Mouse (Mus musculus): ENCODE data around the gene Usp11. TPM values are rescaled to one million over a fixed set of nuclear protein-coding genes. Genes with fewer than 3 reads are reported as not detected.

Gene Usp11
- polyA plus RNA-seq (2015; fragmentation: Nextera tagmentation; extraction: Ambion mirVana) = 93.8 and 98.4 TPM in 2 replicates

- no peaks in the 10 kb centered on the region for H3K27me3 ChIP-seq
- peak within 1 kb of the TSS; percentile 49 for H3K4me2 ChIP-seq
- no peaks in the 10 kb centered on the region for H3K4me1 ChIP-seq (replicated peaks)
- H3K27ac ChIP-seq = peak within 1 kb of the TSS; percentile 93
- H3K4me3 ChIP-seq = peak within 1 kb of the TSS; percentile 62
- 16% methylated on average over 32 of the region's 32 CpGs for WGBS
- H3K9me3 ChIP-seq = no peaks in the 10 kb centered on the region
- ATAC-seq (ENCODE audit: low FRiP score) = peak; percentile 81
- peak within 1 kb of the TSS; percentile 80 for H3K9ac ChIP-seq
- H3K36me3 ChIP-seq = peaks cover 8% of the 10 kb centered on the region
Measured at GRCm38 (mm10) chrX:20703741-20704290, at the start of gene Usp11. TSS of gene Usp11 (plus strand) at chrX:20703906.

- H3K9ac ChIP-seq = no peak overlapping the region
- H3K4me1 ChIP-seq (replicated peaks) = 0 out of 2 replicates have a peak, but pooled peaks cover 5% of the 10 kb centered on the region
- peak overlapping the region; percentile 65 for H3K4me2 ChIP-seq
- H3K36me3 ChIP-seq = no peaks in the 10 kb centered on the region
- no peaks in the 10 kb centered on the region for H3K27me3 ChIP-seq
- H3K9me3 ChIP-seq = no peaks in the 10 kb centered on the region
- WGBS = 39% methylated on average over 5 of the region's 5 CpGs
- H3K27ac ChIP-seq = no peak overlapping the region
- peak overlapping the region; percentile 45 for H3K4me3 ChIP-seq
- ATAC-seq (ENCODE audit: low FRiP score) = no peak
Measured at GRCm38 (mm10) chrX:20657593-20657992, 46.1 kb upstream of the Usp11 start.

- no peak within 1 kb of the TSS for H3K27ac ChIP-seq
- H3K4me2 ChIP-seq = peak within 1 kb of the TSS; percentile 65
- 17% methylated on average over 27 of the region's 27 CpGs for WGBS
- H3K9me3 ChIP-seq = no peaks in the 10 kb centered on the region
- no peaks in the 10 kb centered on the region for H3K36me3 ChIP-seq
- H3K27me3 ChIP-seq = no peaks in the 10 kb centered on the region
- 0 out of 2 replicates have a peak, but pooled peaks cover 5% of the 10 kb centered on the region for H3K4me1 ChIP-seq (replicated peaks)
- H3K9ac ChIP-seq = peak within 1 kb of the TSS; percentile 60
- peak within 1 kb of the TSS; percentile 45 for H3K4me3 ChIP-seq
- ATAC-seq (ENCODE audit: low FRiP score) = peak; percentile 87
Measured at GRCm38 (mm10) chrX:20658026-20658652, 45.6 kb upstream of the Usp11 start, which contains the start of gene Uba1. TSS of gene Uba1 (plus strand) at chrX:20658326.

- H3K27me3 ChIP-seq = no peaks in the 10 kb centered on the region
Measured at GRCm38 (mm10) chrX:20658891-20659406, 44.8 kb upstream of the Usp11 start.

GRCm38 (mm10) chrX:20662317-20662715 lies 41.4 kb upstream of the Usp11 start:
- H3K4me3 ChIP-seq = peak overlapping the region; percentile 60
- no peak overlapping the region for H3K9ac ChIP-seq
- no peaks in the 10 kb centered on the region for H3K9me3 ChIP-seq
- peak; percentile 62 for ATAC-seq (ENCODE audit: low FRiP score)
- no peaks in the 10 kb centered on the region for H3K27me3 ChIP-seq
- peaks cover 8% of the 10 kb centered on the region for H3K36me3 ChIP-seq
- peak overlapping the region; percentile 93 for H3K27ac ChIP-seq
- WGBS = 17% methylated on average over 5 of the region's 5 CpGs
- peaks cover 32% of the 10 kb centered on the region for H3K4me1 ChIP-seq (replicated peaks)
- H3K4me2 ChIP-seq = peak overlapping the region; percentile 30; the same call in 1 of the 2 replicates

More at GRCm38 (mm10) chrX:20658891-20659406, 44.8 kb upstream of the Usp11 start:
- Histone ChIP-seq H3K9ac (peak overlapping the region; percentile 60), H3K9me3 (no peaks in the 10 kb centered on the region), H3K4me3 (peak overlapping the region; percentile 45), H3K36me3 (no peaks in the 10 kb centered on the region), H3K27ac (no peak overlapping the region), H3K4me1 (replicated peaks) (0 out of 2 replicates have a peak, but pooled peaks cover 5% of the 10 kb centered on the region), H3K4me2 (peak overlapping the region; percentile 65)
- ATAC-seq (ENCODE audit: low FRiP score) = no peak
- 14% methylated on average over 24 of the region's 24 CpGs for WGBS

GRCm38 (mm10) chrX:20662716-20663443 lies 40.8 kb upstream of the Usp11 start:
- peak; percentile 88 for ATAC-seq (ENCODE audit: low FRiP score)
- no peaks in the 10 kb centered on the region for H3K9me3 ChIP-seq
- WGBS = 21% methylated on average over 22 of the region's 28 CpGs
- H3K27me3 ChIP-seq = no peaks in the 10 kb centered on the region
- peak overlapping the region; percentile 93 for H3K27ac ChIP-seq
- H3K4me2 ChIP-seq = peak overlapping the region; percentile 62
- H3K4me1 ChIP-seq (replicated peaks) = peaks cover 34% of the 10 kb centered on the region
- H3K4me3 ChIP-seq = peak overlapping the region; percentile 60
- peak overlapping the region; percentile 85 for H3K9ac ChIP-seq
- H3K36me3 ChIP-seq = peaks cover 13% of the 10 kb centered on the region

GRCm38 (mm10) chrX:20663444-20663790 lies 40.3 kb upstream of the Usp11 start:
- H3K27me3 ChIP-seq = no peaks in the 10 kb centered on the region
- no peaks in the 10 kb centered on the region for H3K9me3 ChIP-seq
- H3K27ac ChIP-seq = peak overlapping the region; percentile 93
- peak overlapping the region; percentile 60 for H3K4me3 ChIP-seq
- peaks cover 18% of the 10 kb centered on the region for H3K36me3 ChIP-seq
- no peak for ATAC-seq (ENCODE audit: low FRiP score)
- H3K4me2 ChIP-seq = peak overlapping the region; percentile 62
- WGBS = 14% methylated on average over 9 of the region's 9 CpGs
- H3K9ac ChIP-seq = peak overlapping the region; percentile 85
- peaks cover 34% of the 10 kb centered on the region for H3K4me1 ChIP-seq (replicated peaks)

- peaks cover 27% of the 10 kb centered on the region for H3K4me1 ChIP-seq (replicated peaks)
- peak within 1 kb of the TSS; percentile 63 for H3K4me3 ChIP-seq
- H3K36me3 ChIP-seq = peaks cover 17% of the 10 kb centered on the region
- peak; percentile 94 for ATAC-seq (ENCODE audit: low FRiP score)
- H3K27me3 ChIP-seq = no peaks in the 10 kb centered on the region
- WGBS = 19% methylated on average over 16 of the region's 16 CpGs
- peak within 1 kb of the TSS; percentile 66 for H3K4me2 ChIP-seq
- no peaks in the 10 kb centered on the region for H3K9me3 ChIP-seq
- H3K27ac ChIP-seq = peak within 1 kb of the TSS; percentile 96
- H3K9ac ChIP-seq = peak within 1 kb of the TSS; percentile 84
Measured at GRCm38 (mm10) chrX:20687519-20688067, 16.1 kb upstream of the Usp11 start, which contains the start of gene Cdk16. TSS of gene Cdk16 (plus strand) at chrX:20687954.

GRCm38 (mm10) chrX:20688068-20688547 lies 15.6 kb upstream of the Usp11 start:
- peaks cover 16% of the 10 kb centered on the region for H3K36me3 ChIP-seq
- H3K4me1 ChIP-seq (replicated peaks) = peaks cover 27% of the 10 kb centered on the region
- no peaks in the 10 kb centered on the region for H3K9me3 ChIP-seq
- H3K4me2 ChIP-seq = peak overlapping the region; percentile 66
- 27% methylated on average over 33 of the region's 33 CpGs for WGBS
- ATAC-seq (ENCODE audit: low FRiP score) = peak; percentile 94
- H3K4me3 ChIP-seq = peak overlapping the region; percentile 63
- peak overlapping the region; percentile 96 for H3K27ac ChIP-seq
- peak overlapping the region; percentile 84 for H3K9ac ChIP-seq
- no peaks in the 10 kb centered on the region for H3K27me3 ChIP-seq

GRCm38 (mm10) chrX:20688615-20689014 lies 15.1 kb upstream of the Usp11 start:
- Histone ChIP-seq H3K4me2 (peak overlapping the region; percentile 66), H3K9ac (peak overlapping the region; percentile 84), H3K27me3 (no peaks in the 10 kb centered on the region), H3K4me1 (replicated peaks) (peaks cover 27% of the 10 kb centered on the region), H3K36me3 (peaks cover 17% of the 10 kb centered on the region), H3K9me3 (no peaks in the 10 kb centered on the region), H3K27ac (peak overlapping the region; percentile 96), H3K4me3 (peak overlapping the region; percentile 63)
- WGBS = 8% methylated on average over 21 of the region's 35 CpGs
- peak; percentile 55 for ATAC-seq (ENCODE audit: low FRiP score)

- WGBS = 75% methylated on average over 3 of the region's 3 CpGs
- peaks cover 39% of the 10 kb centered on the region for H3K36me3 ChIP-seq
Measured at GRCm38 (mm10) chrX:20691566-20691965, 12.1 kb upstream of the Usp11 start.

More at GRCm38 (mm10) chrX:20691566-20691965, 12.1 kb upstream of the Usp11 start:
- no peak overlapping the region for H3K9ac ChIP-seq
- H3K4me1 ChIP-seq (replicated peaks) = peaks cover 25% of the 10 kb centered on the region
- no peak overlapping the region for H3K4me3 ChIP-seq
- H3K9me3 ChIP-seq = no peaks in the 10 kb centered on the region
- ATAC-seq (ENCODE audit: low FRiP score) = no peak
- H3K27me3 ChIP-seq = no peaks in the 10 kb centered on the region
- no peak overlapping the region for H3K27ac ChIP-seq
- H3K4me2 ChIP-seq = no peak overlapping the region
